Mouse (Mus musculus) splenic B cell, adult 2 months (primary cell): Measurements from ENCODE around the gene Arf1.

ENCODE experiments used
- DNase-seq: peaks from one replicate; pipeline ENCODE4 v3.0.0-alpha.2; 2011; ENCODE audit warnings: low read depth, low spot score
- H3K27me3 ChIP-seq: 2 replicates; pipeline ENCODE4 v1.6.1; 2012; ENCODE audit warnings: mild to moderate bottlenecking, low read length, moderate library complexity, mixed read lengths; ENCODE audit not compliant: control insufficient read depth, poor library complexity, insufficient read depth, severe bottlenecking
- H3K36me3 ChIP-seq: 2 replicates; pipeline ENCODE4 v1.6.1; 2012; ENCODE audit warnings: mild to moderate bottlenecking, low read length, moderate library complexity, mixed read lengths; ENCODE audit not compliant: control insufficient read depth, poor library complexity, insufficient read depth, severe bottlenecking

Arf1 gene

DNA sequence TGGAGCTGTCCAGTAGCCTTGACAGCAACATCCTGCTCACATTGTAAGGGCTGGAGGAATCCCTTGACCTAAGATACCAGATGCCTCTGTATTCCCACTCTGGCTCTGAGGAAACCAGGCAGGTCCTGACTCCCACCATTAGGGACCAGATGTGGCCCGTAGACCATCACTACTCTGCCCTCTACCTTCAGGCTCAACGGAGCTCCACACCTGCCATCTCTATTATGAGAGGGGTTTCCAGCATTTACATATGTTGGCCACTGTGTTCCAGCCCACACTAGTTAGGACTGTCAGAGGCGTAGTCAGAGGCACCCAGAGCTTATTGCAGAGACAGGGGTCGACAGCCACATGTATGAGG is 11.3 kb upstream of the Arf1 start:
- H3K36me3 ChIP-seq: no peaks in the 10 kb centered on the region
- no peak for DNase-seq
- no peaks in the 10 kb centered on the region for H3K27me3 ChIP-seq

DNA sequence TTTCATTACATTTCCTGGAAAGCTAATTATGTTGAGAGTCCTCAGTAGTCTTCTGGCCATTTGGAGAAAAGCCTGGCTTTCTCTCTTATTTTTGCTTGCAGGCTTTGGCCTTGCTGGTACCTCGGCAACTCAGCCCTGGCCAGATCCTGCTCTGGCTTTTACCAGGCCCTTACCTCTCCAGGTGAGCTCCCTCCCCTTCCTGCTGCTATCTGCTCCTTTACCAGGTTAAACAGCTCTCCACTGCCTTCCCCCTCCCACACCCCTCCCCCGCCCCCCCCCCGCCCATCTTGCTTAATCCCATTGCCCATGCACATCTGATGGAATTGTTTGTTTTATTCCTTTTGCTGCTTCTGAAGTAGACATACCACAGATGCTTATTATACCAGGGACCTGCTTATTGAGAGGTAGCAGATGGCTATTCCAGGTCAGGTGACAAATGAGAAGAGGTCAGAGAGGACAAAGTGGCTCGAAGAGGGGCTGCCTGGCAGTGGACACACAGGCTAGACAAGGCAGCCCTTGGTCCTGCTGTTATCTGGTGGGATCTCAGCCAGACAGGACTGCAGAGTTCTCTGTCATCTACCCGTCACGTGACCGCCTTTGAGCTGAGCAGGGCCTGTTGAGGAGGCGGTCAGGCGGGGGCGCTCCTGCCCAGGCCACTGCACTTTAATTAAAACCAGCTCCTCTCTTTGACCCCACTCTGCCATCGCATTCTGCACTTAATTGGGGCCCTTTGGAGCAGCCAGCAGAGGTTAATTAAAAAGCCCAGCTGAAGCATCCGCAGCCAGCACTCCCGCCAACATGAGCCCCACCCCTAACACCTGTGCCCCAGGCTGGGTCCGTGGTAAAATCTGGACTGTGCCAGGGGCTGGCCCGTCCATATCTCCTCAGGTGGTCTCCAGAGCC is 10.7 kb upstream of the Arf1 start:
- H3K36me3 ChIP-seq: no peaks in the 10 kb centered on the region
- DNase-seq: peak; percentile 54
- no peaks in the 10 kb centered on the region for H3K27me3 ChIP-seq

DNA sequence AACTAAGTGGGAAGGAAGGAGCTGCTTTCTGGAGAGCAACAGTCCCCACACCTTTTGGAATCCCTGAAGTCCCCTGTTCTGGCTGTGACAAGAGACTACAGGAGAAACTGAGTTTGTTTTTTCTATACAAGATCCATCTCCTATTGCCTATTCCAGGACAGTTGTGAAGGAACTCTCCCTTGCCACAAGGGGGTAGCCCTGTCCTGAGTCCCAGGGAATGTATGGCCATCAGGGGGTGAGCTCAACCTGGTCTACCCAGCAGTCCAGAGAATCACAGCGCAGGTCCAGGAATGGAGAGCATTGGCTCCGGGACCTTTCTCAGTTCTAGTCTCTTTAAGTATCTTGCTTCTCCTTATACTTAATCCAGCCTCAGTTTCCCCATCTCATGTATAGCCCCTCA is 4.7 kb upstream of the Arf1 start:
- Histone ChIP-seq H3K27me3 (no peaks in the 10 kb centered on the region), H3K36me3 (no peaks in the 10 kb centered on the region)
- no peak for DNase-seq

DNA sequence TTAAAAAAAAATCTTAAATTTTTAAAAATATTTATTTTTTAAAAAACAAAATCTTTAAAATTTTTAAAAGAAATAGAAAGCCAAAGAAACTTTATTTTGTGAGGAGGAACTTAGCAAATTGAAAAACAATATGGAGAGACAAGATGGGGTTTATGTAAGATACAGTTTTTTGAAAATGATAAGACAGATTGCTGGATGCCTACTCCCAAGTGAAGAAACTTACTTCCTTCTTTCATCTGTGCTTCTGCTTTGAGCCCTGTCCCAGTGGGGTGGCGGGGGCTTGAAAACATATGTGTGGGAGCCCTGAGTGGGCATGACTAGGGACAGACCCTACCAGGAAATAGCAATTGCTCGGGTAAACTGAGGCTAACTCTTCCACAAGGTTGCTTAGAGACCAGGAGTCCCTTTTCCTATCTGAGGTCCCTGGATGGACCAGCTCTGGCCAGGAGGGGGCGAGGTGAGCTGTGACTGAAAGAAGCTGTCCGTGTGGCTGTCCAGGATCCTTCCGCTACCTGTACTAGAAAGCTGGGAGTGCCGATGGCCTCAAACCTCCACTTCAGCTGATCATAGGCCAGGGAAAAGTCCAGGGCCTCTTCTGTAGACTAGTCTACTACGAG is 2.2 kb upstream of the Arf1 start:
- Histone ChIP-seq H3K36me3 (no peaks in the 10 kb centered on the region), H3K27me3 (no peaks in the 10 kb centered on the region)
- DNase-seq: peak; percentile 68

DNA sequence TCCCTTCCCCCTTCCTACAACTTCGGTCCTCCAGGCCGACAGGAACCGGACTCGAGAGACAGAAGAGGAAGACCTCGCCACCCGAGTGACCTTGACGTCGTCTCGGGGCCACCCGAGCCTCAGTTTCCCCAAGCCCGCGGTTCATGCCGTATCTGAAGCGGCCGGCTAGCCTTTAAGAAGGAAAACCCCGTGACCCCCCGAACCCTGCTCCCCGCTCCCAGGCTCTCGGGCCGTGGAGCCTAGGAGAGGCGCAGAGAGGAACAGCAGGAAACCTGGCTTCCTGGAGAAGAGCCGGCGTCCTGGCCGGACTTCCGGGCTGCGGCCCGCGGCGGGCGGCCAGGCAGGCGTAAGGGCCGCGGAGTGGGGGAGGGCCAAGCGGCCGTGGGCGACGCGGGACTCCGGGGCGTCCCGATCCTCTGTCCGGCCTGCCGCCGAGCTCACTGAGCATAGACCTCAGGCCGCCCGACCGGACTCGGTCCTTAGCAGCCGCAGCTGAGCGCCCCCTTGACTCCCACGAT is 407 bp downstream of the Arf1 start:
- peak; percentile 31 for DNase-seq
- Histone ChIP-seq H3K36me3 (no peaks in the 10 kb centered on the region), H3K27me3 (no peaks in the 10 kb centered on the region)

DNA sequence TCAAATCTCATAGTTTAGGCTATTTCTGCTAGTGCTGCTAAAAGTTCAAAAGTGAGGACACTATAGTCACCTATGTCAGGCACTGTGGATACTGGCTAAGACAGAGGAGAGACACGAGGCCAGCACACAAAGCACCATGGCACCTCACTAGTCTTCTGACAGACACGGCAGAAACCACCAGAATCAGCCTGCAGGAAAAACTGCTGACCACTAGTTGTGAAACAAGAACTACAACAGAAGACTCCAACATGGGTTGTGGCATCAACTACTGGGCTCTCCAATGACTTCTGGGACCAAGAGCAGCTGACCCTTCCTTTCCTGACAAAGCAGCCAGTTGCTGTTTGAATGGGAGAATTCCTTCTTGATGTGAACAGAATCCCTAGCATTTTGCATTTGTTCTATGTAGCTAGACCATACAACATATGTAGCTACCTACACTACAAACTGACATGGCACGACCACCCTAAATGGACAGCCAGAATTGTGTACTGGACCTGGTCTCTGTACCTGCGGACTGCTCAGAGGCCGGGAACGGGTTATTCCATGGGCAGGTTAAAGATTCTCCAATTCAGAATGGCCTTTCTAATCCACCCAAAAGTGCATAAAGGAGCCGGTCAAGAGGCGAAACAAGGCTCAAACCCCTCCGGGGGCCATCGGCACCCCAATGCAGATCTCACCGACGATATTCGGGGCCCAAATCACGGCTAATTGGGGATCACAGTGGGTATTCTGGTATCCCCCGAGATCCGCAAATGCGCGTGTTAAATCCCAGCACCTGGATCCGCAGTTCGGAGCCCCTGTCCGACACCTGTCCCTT is 1.1 kb downstream of the Arf1 start:
- peak; percentile 38 for DNase-seq
- no peaks in the 10 kb centered on the region for H3K27me3 ChIP-seq

DNA sequence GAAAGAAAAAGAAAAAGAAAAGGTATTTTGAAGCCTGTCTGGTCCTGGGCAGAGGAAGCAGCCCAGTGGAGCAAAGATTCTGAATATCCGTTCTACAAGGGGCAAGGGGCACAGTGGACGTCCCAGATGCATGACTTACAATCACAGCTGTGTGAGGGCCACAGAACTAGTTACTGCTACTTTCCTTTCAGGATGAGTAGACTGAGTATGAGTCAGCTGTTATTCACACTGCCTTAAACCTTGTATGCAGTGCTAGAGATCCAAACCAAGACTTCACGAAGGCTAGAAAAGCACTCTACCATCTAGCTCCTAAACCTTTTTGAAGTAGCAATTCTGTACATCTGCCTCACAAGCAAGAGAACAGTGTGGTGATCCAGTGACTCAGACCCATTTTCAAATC is 1.8 kb downstream of the Arf1 start:
- H3K27me3 ChIP-seq: no peaks in the 10 kb centered on the region
- no peak for DNase-seq
- H3K36me3 ChIP-seq: no peaks in the 10 kb centered on the region

More for the DNA sequence above, 1.1 kb downstream of the Arf1 start:
- no peaks in the 10 kb centered on the region for H3K36me3 ChIP-seq

DNA sequence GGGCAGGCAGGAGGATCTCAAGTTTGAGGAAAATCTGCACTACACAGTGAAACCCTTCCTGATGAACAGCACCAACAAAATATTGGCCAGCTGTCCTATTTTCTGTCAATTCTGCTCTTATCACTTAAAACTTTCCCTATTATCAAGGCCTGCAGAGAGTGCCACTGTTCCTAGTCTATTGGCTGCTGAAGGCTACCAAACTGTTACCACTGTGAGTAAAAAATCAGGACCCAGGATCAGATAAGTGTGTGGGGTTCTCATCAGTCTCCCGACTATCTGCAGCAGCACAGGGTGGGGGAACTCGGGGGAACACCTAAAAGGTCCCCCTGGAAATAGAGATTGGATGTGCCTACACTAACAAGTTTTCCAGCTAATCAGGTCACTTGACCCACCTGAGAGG is 2.9 kb downstream of the Arf1 start:
- DNase-seq: no peak
- Histone ChIP-seq H3K27me3 (no peaks in the 10 kb centered on the region), H3K36me3 (no peaks in the 10 kb centered on the region)

DNA sequence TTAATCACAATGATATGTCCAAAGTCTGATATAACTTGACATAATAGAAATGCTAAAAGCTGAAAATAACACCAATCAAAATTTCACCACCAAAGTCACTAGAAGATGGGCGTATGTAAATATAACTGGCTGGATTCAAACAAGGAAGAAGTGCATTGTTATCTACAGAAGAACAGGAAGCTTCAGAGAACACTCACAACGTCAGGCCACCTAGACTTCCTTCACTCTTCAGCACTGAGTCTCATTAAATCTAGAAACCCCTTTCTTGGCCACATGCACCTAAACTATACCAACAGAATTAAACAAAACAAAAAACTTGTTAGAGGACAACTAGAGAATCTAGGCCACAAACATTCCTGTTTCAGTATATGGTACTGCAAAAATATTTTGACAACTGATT is 3.6 kb downstream of the Arf1 start:
- Histone ChIP-seq H3K27me3 (no peaks in the 10 kb centered on the region), H3K36me3 (no peaks in the 10 kb centered on the region)
- DNase-seq: peak; percentile 47

DNA sequence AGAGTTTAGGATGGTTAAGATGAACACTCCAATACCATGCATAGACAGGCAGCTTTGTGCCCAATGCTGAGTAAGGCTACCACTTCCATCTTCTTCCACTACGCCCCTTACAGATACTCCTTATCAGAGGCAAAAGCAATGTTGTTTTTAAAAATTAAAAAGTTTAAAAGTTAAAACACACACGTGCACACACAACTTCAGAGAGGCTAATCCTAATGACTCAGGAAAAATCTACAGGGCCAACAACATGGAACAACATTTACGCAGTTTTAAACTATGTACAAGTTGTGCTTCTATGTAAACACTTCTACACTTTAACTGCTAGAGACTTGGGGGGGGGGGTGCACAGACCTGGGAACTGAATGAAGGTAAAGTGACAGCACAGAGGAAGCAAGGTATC is 4.0 kb downstream of the Arf1 start:
- no peak for DNase-seq
- no peaks in the 10 kb centered on the region for H3K36me3 ChIP-seq
- H3K27me3 ChIP-seq: no peaks in the 10 kb centered on the region

DNA sequence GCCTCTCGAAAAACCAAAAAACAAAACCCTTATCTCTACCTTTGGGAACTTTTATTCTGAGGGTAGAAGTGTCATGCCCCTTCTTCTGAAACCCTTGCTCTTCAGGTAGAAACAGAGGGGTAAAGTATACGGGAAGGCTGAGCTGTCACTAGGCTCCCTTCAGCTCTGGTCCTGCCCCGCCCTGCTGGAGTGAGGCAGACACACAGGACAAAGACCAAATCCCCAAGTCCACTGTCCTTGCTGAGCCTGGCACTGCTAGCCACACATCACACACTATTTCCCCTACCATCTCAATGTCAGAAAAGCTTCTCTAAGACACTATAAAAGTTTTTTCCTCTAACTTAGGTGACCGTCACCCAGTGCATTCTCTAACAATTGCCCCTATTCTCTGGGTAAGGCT is 5.8 kb downstream of the Arf1 start:
- Histone ChIP-seq H3K27me3 (no peaks in the 10 kb centered on the region), H3K36me3 (no peaks in the 10 kb centered on the region)
- no peak for DNase-seq

DNA sequence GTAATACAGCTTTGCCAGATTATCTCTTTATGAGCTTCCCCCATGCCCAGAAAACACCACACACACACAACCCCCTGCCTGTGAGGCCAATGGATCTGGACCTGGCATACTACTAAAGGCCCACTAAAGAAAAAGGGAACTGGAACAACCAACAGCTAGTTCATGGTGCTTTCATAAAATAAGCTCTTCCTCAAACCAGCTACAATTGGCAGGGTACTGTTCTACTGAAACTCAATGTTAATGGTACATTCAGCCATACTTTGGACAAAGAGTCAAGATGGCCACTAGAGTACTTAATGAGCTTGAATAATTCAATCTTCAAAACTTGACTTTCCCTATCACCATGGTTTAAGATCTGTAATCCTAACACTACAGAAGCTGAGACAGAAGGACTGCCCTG is 6.5 kb downstream of the Arf1 start:
- peak; percentile 62 for DNase-seq
- Histone ChIP-seq H3K36me3 (no peaks in the 10 kb centered on the region), H3K27me3 (no peaks in the 10 kb centered on the region)

DNA sequence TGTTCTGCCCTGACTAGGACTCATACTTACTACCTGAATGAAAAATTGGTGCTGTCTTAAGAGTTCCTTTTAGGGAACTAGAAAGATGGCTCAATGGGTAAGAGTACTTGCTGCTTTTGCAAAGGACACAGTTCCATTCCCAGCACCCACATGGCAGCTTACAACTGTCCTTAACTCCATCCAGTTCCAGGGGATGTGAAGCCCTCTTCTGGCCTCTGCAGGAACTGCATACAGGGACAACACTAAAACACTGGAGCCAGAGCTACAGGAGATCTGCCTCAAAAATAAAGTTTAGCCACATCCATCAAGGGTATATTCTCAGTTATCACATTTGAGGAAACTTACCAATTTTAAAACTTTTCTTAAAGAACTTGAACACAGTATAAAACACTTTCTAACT is 9.0 kb downstream of the Arf1 start:
- DNase-seq: peak; percentile 70
- H3K27me3 ChIP-seq: no peaks in the 10 kb centered on the region
- no peaks in the 10 kb centered on the region for H3K36me3 ChIP-seq

DNA sequence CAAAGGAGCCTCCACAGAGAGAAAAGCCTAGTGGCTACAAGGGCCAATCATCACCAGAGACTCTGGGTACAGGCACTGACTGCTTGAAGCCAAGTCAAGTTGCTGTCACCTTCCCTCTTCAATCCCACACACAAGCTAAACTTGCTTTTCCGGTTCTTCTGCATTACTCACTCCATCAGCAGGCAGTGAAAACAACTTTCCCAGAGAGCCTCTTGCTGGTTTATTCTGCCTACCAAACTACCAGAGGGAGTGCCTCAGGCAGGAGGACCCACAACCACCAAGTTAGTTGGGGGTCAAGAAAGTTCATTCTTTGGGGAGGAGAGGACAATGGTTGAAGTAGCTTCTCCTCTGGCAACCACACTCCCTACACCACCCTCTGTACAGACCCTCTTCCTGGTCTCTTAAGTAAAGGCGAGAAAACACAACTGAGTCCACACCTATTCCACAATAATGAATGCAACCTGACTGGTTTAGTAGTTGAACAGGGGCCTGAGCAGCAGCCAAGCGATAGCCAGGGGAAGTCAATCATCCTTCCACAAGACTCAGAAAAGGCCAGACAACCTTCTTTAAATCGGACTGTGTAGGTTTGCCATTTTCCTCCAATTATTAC is 9.6 kb downstream of the Arf1 start:
- no peak for DNase-seq
- H3K36me3 ChIP-seq: peaks cover 1% of the 10 kb centered on the region; the same call in 1 of the 2 replicates
- H3K27me3 ChIP-seq: no peaks in the 10 kb centered on the region
